Mouse (Mus musculus) forebrain, embryonic 16.5 days (tissue): ENCODE data around the gene Nudt8. TPM values are rescaled to one million over a fixed set of nuclear protein-coding genes. Genes with fewer than 3 reads are reported as not detected.
A peak's percentile ranks its signal among the peaks of the same experiment; 100 is the strongest.

Source experiments
- ATAC-seq: fragments of 200-750 bp; cut with Nextera tagmentation; 2 replicates; pipeline ENCODE4 v1.8.0; 2017; ENCODE audit warnings: mild to moderate bottlenecking, moderate library complexity
- H3K27ac ChIP-seq: fragments of 300-500 bp; sonication (generic); 2 replicates; pipeline ENCODE4 v1.5.1; 2014; ENCODE audit warnings: low read length, control low read depth
- H3K27me3 ChIP-seq: fragments of 300-500 bp; sonication (generic); replicated peaks from 2 replicates; pipeline ENCODE4 v1.6.1; 2014; ENCODE audit warnings: low read length; ENCODE audit not compliant: control insufficient read depth, insufficient read depth
- H3K36me3 ChIP-seq: fragments of 300-500 bp; sonication (generic); 2 replicates; pipeline ENCODE4 v1.6.1; 2014; ENCODE audit not compliant: control insufficient read depth, insufficient read depth
- H3K4me1 ChIP-seq: fragments of 300-500 bp; sonication (generic); replicated peaks from 2 replicates; pipeline ENCODE4 v1.6.1; 2014; ENCODE audit warnings: low read length; ENCODE audit not compliant: control insufficient read depth, insufficient read depth
- H3K4me2 ChIP-seq: fragments of 300-500 bp; sonication (generic); 2 replicates; pipeline ENCODE4 v1.6.1; 2014; ENCODE audit warnings: mild to moderate bottlenecking, low read length, control low read depth
- H3K4me3 ChIP-seq: fragments of 300-500 bp; sonication (generic); replicated peaks from 2 replicates; pipeline ENCODE4 v1.5.1; 2014; ENCODE audit warnings: mild to moderate bottlenecking, low read length, control low read depth
- H3K9ac ChIP-seq: fragments of 300-500 bp; sonication (generic); replicated peaks from 2 replicates; pipeline ENCODE4 v1.6.1; 2014; ENCODE audit warnings: low read depth, low read length, control low read depth
- H3K9me3 ChIP-seq: fragments of 300-500 bp; sonication (generic); 2 replicates; pipeline ENCODE4 v1.6.1; 2016; ENCODE audit warnings: low read length; ENCODE audit not compliant: control insufficient read depth
- WGBS: fragments of 180-500 bp; shearing (Covaris S2); extraction: QIAGEN DNeasy Blood & Tissue Kit; methylation state at CpG from one replicate; pipeline ENCODE4 v1.1.7; 2014; 5-methylcytosine and 5-hydroxymethylcytosine counted together
- polyA plus RNA-seq: library from polyadenylated mRNA; unstranded; fragments of >200 nt; fragmentation: Nextera tagmentation; extraction: Ambion mirVana; gene quantifications from 2 replicates; pipeline ENCODE4 v1.2.1, GENCODE M21; 2015

The Nudt8 gene
- polyA plus RNA-seq, 1 experiment from 2014 or later: 42.1 TPM

- Histone ChIP-seq H3K27me3 (no peaks in the 10 kb centered on the region), H3K4me3 (no peak overlapping the region), H3K27ac (no peak overlapping the region), H3K4me2 (no peak overlapping the region), H3K9me3 (no peaks in the 10 kb centered on the region), H3K36me3 (no peaks in the 10 kb centered on the region), H3K4me1 (peaks cover 6% of the 10 kb centered on the region), H3K9ac (no peak overlapping the region)
- ATAC-seq: no peak
- 89% methylated on average over 3 of the region's 3 CpGs for WGBS
Observed at GRCm38 (mm10) chr19:3995505-3995904, 4.9 kb upstream of the Nudt8 start.

DNA sequence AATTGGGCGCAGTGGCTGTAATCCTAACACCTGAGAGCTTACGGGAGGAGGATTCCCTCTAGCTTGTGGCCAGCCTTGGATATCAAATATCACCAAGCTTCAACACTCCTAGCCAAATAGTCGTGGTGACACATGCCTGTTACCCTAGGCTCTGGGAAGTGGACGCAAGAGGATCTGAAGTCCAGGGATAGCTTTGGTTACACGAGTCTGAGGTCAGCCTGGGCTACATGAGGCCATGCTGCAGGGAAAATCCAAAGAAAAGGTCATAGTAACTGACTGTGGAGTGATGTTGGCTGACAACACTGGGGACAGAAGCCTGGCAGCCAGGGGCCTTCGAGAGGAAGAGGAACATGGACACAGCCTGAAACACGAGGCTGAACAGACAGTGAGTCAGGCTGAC lies 4.3 kb upstream of the Nudt8 start:
- Histone ChIP-seq H3K4me2 (no peak overlapping the region), H3K27me3 (no peaks in the 10 kb centered on the region), H3K4me3 (no peak overlapping the region), H3K36me3 (no peaks in the 10 kb centered on the region), H3K9me3 (no peaks in the 10 kb centered on the region), H3K9ac (no peak overlapping the region), H3K27ac (no peak overlapping the region), H3K4me1 (peaks cover 8% of the 10 kb centered on the region)
- 74% methylated on average over 7 of the region's 7 CpGs for WGBS
- ATAC-seq: no peak

GRCm38 (mm10) chr19:3996747-3997146 lies 3.6 kb upstream of the Nudt8 start:
- no peak for ATAC-seq
- Histone ChIP-seq H3K4me3 (no peak overlapping the region), H3K9me3 (no peaks in the 10 kb centered on the region), H3K9ac (no peak overlapping the region), H3K27me3 (no peaks in the 10 kb centered on the region), H3K27ac (no peak overlapping the region), H3K36me3 (no peaks in the 10 kb centered on the region), H3K4me2 (no peak overlapping the region), H3K4me1 (peaks cover 13% of the 10 kb centered on the region)
- WGBS: 81% methylated on average over 8 of the region's 8 CpGs

DNA sequence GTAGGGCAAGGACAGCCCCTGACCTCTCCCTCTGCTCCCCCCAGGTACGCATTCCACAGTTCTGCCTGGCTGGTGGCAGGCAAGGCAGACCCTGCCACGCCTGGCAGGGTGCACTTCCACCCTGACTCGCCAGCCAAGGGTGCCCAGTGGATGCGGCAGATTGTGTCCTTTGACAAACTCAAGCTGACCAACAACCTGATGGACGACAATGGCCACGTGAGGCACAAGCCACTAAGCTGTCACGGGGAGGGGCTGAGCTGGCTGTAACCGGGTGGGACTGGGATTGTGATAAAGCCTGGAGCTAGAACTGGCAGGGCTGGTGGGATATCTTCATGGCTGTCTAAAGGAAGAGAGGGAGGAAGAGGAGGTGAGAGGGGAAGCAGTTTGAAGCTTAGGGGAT lies 3.1 kb upstream of the Nudt8 start:
- no peaks in the 10 kb centered on the region for H3K9me3 ChIP-seq
- H3K4me2 ChIP-seq: no peak overlapping the region
- H3K4me3 ChIP-seq: no peak overlapping the region
- no peak for ATAC-seq
- H3K27me3 ChIP-seq: no peaks in the 10 kb centered on the region
- H3K27ac ChIP-seq: no peak overlapping the region
- 65% methylated on average over 8 of the region's 8 CpGs for WGBS
- H3K4me1 ChIP-seq: peaks cover 13% of the 10 kb centered on the region
- no peaks in the 10 kb centered on the region for H3K36me3 ChIP-seq
- no peak overlapping the region for H3K9ac ChIP-seq

- Histone ChIP-seq H3K9ac (no peak overlapping the region), H3K9me3 (no peaks in the 10 kb centered on the region), H3K27ac (no peak overlapping the region), H3K27me3 (no peaks in the 10 kb centered on the region), H3K4me1 (peaks cover 13% of the 10 kb centered on the region), H3K4me2 (no peak overlapping the region), H3K36me3 (no peaks in the 10 kb centered on the region), H3K4me3 (no peak overlapping the region)
- WGBS: 68% methylated on average over 8 of the region's 8 CpGs
- no peak for ATAC-seq
Observed at GRCm38 (mm10) chr19:3998335-3998734, 2.0 kb upstream of the Nudt8 start.

GRCm38 (mm10) chr19:3999121-3999730 lies 1.2 kb upstream of the Nudt8 start:
- no peaks in the 10 kb centered on the region for H3K27me3 ChIP-seq
- peaks cover 13% of the 10 kb centered on the region for H3K4me1 ChIP-seq
- no peaks in the 10 kb centered on the region for H3K9me3 ChIP-seq
- ATAC-seq: no peak
- H3K4me3 ChIP-seq: no peak overlapping the region; the same call in 1 of the 2 replicates
- no peak overlapping the region for H3K27ac ChIP-seq
- H3K36me3 ChIP-seq: no peaks in the 10 kb centered on the region
- no peak overlapping the region; the same call in 1 of the 2 replicates for H3K9ac ChIP-seq
- H3K4me2 ChIP-seq: peak overlapping the region; percentile 74
- 89% methylated on average over 9 of the region's 9 CpGs for WGBS

DNA sequence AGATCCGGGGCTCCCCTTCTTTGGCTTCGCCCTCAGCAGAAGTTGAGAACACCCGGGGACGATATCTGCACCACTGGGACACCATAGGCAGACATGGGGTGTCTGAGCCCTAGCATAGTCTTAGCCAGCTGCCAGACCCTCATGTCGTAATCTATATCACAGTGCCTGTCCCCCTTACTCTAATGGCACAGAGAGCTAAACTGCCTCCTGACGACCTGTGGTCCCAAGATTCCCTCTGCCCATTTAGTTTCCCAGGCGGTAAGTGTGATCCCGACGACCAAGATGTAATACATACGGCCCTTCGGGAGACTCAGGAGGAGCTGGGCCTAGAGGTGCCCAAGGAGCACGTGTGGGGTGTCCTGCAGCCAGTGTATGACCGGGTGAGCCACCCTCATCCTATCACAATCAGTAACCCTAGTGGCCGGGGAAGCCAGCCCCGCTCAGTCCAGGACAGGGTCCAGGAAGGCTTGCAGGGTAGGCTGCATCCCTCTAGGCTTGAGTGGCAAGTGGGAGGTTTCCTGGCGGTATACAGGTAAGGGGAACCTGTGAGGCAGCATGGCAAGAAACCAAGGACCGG lies 657 bp downstream of the Nudt8 start:
- Histone ChIP-seq H3K36me3 (no peaks in the 10 kb centered on the region; the same call in 1 of the 2 replicates), H3K4me1 (peaks cover 13% of the 10 kb centered on the region), H3K27ac (peak overlapping the region; percentile 98), H3K9me3 (no peaks in the 10 kb centered on the region), H3K9ac (peak overlapping the region; percentile 99), H3K4me2 (peak overlapping the region; percentile 74), H3K27me3 (no peaks in the 10 kb centered on the region), H3K4me3 (peak overlapping the region; percentile 92)
- peak; percentile 23 for ATAC-seq
- WGBS: 16% methylated on average over 17 of the region's 17 CpGs

DNA sequence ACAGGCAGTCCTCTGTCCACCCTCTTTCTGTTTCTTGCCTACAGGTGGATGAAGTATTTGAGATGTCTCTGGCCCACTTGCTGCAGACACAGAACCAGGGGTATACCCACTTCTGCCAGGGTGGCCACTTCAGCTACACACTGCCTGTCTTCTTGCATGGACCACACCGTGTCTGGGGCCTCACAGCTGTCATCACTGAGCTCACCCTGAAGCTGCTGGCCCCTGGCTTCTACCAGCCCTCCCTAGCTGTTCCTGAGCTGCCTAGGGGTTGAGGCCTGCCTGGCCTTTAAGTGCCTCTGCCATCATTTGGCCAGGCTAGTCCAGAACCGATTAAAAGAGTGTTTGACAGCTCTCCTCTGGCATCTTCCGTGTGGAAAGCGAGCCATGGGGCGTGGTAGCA lies 1.4 kb downstream of the Nudt8 start:
- H3K4me2 ChIP-seq: no peak overlapping the region
- WGBS: 85% methylated on average over 5 of the region's 5 CpGs
- H3K9me3 ChIP-seq: no peaks in the 10 kb centered on the region
- H3K4me1 ChIP-seq: peaks cover 13% of the 10 kb centered on the region
- H3K4me3 ChIP-seq: no peak overlapping the region
- no peaks in the 10 kb centered on the region for H3K27me3 ChIP-seq
- H3K27ac ChIP-seq: no peak overlapping the region
- ATAC-seq: no peak
- peaks cover 2% of the 10 kb centered on the region for H3K36me3 ChIP-seq
- H3K9ac ChIP-seq: no peak overlapping the region

GRCm38 (mm10) chr19:4003112-4003511 lies 2.7 kb downstream of the Nudt8 start, which contains the start of gene Doc2g:
Gene Doc2g, plus strand, starts transcription at chr19:4003313.
- Histone ChIP-seq H3K4me3 (no peak within 1 kb of the TSS), H3K27me3 (no peaks in the 10 kb centered on the region), H3K27ac (no peak within 1 kb of the TSS), H3K9me3 (no peaks in the 10 kb centered on the region), H3K36me3 (peaks cover 5% of the 10 kb centered on the region), H3K9ac (no peak within 1 kb of the TSS), H3K4me1 (peaks cover 13% of the 10 kb centered on the region), H3K4me2 (no peak within 1 kb of the TSS)
- ATAC-seq: no peak
- WGBS: 92% methylated on average over 1 of the region's 1 CpGs
